Mouse (Mus musculus): ENCODE measurements around the gene Gclc. TPM values are rescaled to one million over a fixed set of nuclear protein-coding genes. Genes with fewer than 3 reads are reported as not detected.

The Gclc gene
- total RNA-seq, 2 experiments from 2014 or later = 7.1 to 7.9 TPM

DNA sequence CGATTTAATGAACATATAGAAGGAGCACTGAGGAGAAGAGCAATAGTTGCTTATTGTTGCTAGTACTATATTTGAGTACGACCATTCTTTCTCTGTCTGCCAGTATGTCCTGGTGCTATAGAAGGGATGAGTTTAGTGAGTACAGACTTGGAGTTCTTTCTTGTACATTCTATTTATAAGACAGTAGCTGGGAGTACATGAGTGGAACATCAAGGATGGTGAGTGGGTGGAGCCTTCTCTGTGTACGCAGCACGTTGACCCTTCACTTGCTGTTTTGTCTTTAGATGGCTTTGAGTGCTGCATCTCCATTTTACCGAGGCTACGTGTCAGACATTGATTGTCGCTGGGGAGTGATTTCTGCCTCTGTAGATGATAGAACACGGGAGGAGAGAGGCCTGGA lies 31.1 kb downstream of the Gclc start:
- DNase-seq = no peak

DNA sequence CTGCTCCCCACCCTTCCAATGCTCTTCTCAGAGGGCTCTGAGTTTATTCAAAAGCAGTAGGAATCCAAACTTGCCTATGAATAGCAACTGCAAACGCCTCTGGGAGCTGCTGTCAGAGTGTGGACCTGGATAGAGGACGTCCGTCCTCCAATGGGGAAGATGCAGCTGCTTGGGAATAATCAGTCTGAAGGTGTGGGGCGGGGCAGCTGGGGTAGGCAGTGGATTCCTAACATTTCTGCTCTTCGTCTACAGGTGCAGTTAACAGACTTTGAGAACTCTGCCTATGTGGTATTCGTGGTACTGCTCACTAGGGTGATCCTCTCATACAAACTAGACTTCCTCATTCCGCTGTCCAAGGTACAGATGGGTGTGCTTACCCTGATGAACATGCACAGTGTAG lies 33.6 kb downstream of the Gclc start:
- DNase-seq = no peak

DNA sequence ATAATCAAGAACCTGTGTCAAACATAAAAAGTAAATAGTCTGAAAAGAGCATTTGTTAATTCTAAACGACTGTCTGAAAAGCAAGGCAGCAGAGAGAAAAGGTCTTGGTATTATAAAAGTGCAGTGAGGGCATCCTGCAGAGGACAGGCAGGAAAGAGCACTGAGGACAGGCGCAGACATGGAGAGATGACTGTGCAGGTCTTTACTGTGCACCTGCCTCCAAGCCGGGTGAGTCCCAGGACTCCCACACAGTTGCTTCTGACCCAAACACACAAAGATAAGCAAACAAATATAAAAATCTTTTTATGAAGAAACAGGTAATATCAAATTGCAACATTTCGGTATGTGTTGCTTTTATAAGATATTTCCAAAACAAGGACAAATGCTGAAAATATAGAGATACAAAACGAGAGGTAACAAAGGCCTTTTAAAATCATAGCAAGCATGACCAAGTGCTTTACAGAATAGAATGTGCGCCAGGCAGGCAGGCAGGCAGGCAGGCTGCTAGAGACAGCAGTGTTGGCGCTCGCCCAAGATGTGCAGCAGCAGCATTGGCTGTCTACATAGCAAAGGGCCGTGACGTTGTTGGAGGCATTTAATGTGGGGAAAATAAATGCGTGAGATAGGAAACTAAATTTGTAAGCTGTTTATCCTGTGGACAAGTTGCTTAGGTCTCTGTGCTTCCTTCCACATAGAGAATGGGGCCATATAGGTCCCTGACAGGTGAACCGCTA lies 35.4 kb downstream of the Gclc start:
- no peak for DNase-seq

DNA sequence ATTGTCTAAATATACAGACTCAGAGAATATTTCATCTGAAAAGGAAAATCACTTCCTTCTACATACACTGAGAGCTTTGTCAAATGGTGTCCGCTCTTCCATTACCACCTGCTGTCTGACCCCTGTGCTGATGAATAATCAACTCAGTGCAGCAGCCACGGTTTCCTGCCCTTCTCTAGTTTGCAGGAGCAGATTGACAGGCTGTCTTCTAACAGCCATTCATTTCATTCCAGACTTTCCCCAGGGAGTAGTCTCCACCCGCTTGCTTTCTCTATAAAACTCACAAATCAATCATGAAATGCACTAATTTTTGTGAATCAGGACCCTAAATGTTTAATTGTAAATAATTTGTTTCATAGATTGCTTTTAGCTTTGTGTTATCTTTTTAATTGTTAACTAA lies 39.5 kb downstream of the Gclc start:
- DNase-seq = no peak

DNA sequence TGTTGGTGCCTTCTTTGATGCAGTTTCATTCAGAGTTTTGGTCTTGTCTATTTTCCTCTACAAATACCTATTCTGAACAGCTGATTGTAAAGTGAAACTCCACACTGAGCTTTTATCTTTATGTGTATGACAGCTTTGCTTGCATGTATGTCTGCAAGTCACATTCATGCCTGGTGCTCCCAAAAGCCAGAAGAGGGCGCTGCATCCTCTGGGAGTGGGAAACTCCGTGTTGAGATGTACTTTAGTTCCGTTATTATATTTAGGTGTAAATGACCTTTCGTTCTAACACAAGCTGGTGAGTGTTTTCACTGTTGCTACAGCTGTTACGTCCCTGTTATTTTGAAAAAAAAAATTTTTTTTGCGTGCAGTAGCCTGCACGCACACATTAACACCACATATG lies 48.1 kb downstream of the Gclc start:
- no peak for DNase-seq

DNA sequence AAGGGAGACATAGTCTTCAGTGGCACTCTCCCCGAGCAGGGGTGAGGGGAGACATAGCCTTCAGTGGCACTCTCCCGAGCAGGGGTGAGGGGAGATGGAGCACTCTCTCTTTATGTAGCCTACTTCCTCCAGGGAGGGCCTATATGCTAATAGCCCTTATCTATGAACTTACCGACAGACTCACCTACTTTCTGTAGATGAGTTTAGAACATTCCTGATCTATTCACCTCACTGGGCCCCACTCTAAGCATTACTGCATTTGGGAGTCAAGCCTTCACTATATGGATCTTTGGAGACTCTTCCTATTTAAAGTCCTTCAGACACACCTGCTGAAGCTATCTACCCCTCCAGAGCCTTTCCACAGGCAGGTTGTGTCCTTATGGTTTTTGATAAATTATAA lies 52.1 kb downstream of the Gclc start:
- no peak for DNase-seq

DNA sequence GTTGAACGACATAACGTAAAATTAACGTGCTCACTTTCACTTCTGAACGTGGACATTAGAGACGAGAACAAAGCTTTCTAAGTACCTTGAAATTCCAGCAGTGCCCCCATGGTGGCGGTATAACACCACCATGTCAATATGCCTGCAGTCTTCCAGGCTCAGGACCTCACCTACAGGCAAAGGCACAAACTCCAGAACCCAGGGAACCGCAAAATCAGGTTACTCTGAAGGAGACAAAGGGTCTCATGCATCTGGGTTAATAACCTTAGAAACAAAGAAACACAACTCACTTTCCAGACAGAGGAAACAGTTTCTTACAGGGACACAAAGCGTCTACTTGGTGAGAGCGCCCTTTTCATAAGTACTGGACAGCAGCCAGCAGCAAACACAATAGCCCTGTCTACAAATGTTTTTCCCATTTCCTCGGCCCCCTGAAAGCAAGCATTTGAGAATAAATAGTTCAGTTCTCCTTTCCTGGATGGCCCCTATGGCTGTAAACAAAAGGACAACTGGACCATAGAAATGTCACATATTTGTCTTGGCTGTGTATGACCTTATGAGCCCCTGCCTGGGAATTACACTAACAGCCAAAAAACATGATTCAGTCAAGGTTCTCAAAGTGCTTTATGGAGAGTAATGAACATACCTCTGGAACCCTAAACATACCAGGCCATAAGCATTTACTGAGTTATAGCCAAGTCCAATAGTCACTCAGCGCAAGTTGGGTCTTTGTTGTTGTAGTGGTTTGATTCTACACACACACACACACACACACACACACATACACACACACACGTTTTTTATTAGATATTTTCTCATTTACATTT lies 52.7 kb downstream of the Gclc start:
- peak; percentile 69 for DNase-seq

DNA sequence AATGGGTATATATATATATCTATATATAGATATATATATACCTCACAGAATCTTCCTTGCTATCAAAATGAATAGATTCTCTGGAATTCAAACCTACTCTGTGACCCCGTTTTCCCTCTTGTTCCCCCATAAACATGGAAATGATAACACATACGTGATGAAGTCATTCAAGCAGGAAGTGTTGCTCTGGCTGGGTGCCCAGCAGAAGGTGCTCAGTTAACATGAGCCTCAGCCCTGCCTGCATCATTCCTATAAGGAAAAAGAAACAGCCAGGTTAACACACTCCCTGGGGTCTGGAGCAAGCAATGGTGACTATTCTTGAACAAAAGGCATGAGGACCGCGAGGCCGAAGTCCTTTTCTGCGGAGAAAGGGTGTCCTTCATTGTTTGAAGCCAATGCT lies 54.1 kb downstream of the Gclc start:
- DNase-seq = no peak

DNA sequence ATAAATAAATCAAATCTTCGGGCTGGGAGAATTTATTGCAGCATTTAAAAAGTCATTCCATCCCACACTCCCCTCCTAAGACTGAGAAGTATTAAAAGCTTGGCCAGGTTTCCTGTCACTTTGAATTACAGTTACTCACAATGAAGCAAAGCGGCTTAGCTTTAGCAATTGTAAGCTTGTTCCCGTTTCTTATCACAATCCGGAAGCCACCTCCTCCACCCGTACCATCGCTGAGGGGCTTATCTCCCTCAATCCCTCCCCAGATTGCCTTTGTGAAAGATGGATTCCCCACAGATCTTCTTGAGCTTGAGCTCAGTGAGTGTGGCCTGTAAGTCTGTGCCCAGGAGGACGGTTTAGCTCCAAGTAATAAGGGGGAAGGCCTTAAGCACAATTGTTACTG lies 64.5 kb downstream of the Gclc start:
- no peak for DNase-seq

DNA sequence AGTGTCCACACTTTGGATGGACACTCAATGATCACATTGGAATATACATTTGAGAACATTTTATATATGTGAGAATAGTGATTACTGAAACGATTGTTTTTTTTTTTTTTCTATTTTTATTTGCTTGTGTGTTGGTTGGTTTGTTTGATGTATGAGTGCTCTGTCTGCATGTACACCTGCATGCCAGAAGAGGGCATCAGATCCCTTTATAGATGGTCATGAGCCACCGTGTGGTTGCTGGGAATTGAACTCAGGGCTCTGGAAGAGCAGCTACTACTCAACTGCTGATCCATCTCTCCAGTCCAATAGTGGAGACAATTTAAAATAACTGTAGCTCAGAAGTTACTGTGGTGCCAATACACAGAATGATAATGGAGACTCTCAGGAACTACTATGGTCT lies 65.0 kb downstream of the Gclc start:
- DNase-seq = no peak

DNA sequence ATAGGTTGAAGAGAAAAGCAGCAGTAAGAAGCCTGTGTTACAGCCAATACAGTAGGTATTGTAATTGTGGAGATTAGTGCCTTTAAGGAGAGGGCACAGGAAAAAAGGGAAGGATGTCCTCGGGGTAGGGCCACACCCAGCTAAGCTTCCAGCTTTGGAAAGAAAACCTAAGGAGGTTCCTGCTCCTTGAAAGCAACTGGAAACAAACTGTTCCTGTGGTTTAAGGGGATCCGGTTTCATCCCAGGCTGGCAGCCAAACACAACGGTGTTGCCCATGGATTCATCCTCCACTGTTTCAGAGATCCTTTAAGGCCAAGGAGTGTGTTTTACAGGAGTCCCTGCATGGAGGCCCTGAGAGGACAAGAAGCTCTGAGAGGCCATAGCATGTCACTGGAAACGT lies 66.5 kb downstream of the Gclc start:
- DNase-seq = no peak

DNA sequence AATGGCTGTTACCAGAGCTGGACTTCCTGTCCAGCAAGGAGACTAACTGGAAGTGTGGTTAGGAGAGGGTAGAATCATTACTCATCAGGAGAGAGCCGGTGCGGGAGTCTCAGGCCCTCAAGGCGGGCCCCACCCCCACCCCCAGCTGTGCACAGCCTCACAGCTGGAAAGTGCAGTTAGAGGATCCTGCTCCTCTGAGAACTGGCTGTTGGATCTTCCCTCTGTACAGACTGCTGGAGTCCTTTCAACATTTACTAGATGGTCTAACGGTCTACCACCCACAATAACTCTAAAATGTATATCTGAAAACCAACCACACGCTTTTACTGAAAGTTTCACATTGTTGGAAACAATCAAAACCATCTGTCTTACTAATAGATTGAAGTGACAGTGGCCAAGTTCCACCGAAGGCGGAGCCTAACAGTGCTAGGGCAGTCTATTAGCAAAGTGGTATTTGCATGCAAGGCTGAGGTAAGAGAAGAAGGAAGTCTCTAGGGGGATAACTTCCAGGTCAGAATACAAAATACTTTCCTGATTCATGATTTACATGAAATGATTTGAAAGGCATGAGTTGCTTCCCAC lies 71.1 kb downstream of the Gclc start:
- peak; percentile 70 for DNase-seq

DNA sequence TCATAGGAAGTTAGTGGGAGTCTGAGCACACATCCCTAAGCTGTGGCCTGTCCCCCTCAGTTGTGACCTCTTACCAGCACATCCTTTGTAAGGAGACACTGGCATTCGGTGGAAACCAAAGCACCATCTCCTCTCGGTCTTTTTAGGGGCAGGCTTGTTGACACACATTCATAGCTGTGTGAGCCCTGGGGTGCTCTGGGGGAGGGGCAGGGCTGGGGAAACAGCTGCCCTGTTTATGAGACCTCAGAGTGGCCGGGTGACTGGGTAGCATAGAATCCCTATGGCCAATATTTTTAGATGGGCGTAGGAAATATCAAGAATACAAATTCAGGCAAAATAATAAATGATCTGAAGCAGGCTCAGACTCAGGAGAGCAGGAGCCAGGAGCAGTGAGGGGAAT lies 71.9 kb downstream of the Gclc start:
- no peak for DNase-seq

DNA sequence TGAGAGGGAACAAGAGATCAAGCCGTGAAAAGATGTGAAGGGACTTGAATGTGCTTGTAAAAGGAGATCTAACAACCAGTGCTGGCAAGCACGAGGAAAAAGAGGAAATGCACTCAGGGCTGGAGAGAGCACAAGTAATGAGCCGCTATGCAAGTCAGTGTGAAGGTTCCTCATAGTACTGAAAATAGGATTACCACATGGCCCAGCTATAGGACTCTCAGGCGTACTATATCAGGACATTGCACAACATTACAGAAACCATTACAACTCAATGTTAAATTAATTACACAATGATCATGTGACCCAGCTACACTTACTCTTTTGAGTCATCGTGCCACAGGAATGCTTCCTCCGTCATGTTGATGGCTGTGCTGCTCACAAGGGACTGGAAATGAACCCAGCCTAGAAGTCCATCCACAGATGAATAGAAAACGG lies 74.2 kb downstream of the Gclc start:
- DNase-seq = peak; percentile 35

DNA sequence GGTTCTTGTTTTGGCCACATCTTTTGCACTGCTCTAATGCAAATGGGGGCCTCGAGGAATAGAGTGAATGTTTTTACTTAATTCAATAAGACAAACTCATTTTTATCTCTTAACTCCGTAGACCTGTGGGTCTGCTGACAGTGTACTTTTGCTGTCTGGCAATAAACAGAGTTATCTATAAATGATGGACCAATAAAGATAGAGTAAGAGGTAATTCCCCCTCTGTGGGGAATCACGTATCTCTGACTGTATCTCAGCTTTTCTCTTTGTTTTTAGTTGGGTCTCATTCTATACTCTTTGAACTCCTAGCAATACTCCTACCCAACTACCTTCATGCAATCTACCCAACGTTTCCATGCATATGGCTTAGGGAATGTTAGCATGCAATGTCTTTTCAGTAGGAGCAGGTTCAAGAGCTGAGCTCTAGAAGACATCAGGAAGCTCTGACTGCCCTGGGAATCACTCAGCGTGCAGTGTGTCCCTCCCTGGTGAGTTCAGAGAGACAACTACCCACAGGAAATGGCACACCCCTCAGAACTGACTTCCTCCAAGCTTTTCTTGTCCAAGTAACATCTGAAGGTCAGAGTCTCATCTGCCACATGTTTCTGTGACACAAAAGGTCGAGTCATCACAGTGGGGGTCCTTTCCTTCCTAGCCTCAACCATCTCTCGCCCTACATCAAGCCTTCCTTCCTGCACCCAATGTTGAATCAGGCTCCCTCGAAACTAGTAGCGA lies 80.1 kb downstream of the Gclc start:
- no peak for DNase-seq

DNA sequence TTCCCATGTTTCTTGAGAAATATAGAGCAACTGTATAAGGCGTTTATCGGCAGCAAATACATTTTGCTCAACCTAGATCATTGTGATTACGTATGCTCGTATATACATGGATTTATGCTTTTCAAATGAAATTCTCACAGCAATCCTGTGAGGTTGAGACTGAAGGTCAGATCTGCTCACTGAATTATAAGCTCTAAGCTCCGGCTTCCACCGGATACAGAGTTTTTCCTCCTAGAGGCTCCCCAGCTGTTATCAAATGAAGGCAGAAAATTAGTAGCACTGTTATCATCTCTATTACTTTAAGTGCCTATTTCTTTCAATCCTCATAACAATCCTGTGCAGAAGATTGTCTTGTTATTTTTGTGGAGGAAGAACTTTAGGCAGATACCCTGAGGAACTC lies 80.8 kb downstream of the Gclc start:
- DNase-seq = no peak

DNA sequence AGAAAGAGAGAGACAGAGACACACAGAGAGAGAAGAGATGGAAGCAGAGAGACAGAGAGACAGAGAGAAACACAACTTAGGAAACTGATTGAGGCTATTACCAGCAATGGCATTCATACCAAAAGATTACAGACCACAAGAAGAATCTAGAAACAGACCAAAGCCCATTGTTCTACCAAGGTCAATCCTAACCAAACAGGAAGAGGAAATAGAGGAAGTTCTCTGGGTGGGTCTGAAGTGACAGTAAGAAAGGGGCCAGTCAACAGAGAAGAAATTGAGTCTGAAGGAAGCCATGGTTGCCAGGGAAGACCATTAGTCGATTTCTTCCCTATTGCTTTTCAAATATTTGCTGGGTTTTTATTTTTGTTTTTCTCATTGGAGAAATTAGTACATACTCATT lies 81.4 kb downstream of the Gclc start:
- no peak for DNase-seq

DNA sequence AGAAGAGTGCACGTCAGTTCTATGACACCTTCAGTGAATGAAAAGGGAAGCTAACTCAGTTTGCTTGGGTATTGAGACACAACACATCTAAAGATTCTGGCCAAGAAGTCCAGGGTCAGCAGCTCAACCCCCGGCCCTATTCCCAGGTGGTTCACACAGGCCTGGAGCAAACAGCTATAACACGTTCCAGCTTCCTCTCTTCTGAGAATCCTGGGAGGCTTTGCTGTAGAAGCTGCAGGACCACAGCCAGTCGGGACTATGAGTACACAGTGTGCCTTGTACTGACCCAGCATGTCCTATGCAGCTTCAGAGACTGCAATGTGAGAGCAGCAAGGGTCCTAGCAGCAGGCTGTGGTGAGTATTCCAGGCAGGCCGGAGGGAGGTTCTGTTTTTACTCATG lies 84.3 kb downstream of the Gclc start:
- peak; percentile 70 for DNase-seq
